Mouse (Mus musculus): ENCODE results near the gene Bcl2l2. TPM values are rescaled to one million over a fixed set of nuclear protein-coding genes. Genes with fewer than 3 reads are reported as not detected.

Gene Bcl2l2
- polyA plus RNA-seq, 1 experiment from 2014 or later: 3.9 TPM

GRCm38 (mm10) chr14:54903641-54904040 lies 20.5 kb downstream of the Bcl2l2 start:
- Histone ChIP-seq H3K27ac (ENCODE audit: low read length) (no peak overlapping the region), H3K36me3 (ENCODE audit: control insufficient read depth, insufficient read depth, low read length) (peaks cover 27% of the 10 kb centered on the region), H3K4me1 (ENCODE audit: control insufficient read depth, insufficient read depth, low read length) (no peaks in the 10 kb centered on the region), H3K4me3 (ENCODE audit: low read depth, low read length) (no peak overlapping the region), H3K9ac (ENCODE audit: low read depth, low read length) (no peak overlapping the region), H3K9me3 (replicated peaks; ENCODE audit: control insufficient read depth, low read length, poor library complexity, severe bottlenecking) (no peaks in the 10 kb centered on the region), H3K27me3 (ENCODE audit: control insufficient read depth, insufficient read depth, low read depth, low read length) (no peaks in the 10 kb centered on the region), H3K4me2 (ENCODE audit: low read length) (no peak overlapping the region)
- WGBS: 93% methylated on average over 4 of the region's 4 CpGs
- no peak for ATAC-seq

- H3K4me3 ChIP-seq (ENCODE audit: low read depth, low read length): no peak overlapping the region
- H3K9me3 ChIP-seq (replicated peaks; ENCODE audit: control insufficient read depth, low read length, poor library complexity, severe bottlenecking): no peaks in the 10 kb centered on the region
- ATAC-seq: no peak
- no peaks in the 10 kb centered on the region for H3K27me3 ChIP-seq (ENCODE audit: control insufficient read depth, insufficient read depth, low read depth, low read length)
- H3K9ac ChIP-seq (ENCODE audit: low read depth, low read length): no peak overlapping the region; the same call in 1 of the 2 replicates
- peaks cover 24% of the 10 kb centered on the region for H3K36me3 ChIP-seq (ENCODE audit: control insufficient read depth, insufficient read depth, low read length)
- no peak overlapping the region for H3K27ac ChIP-seq (ENCODE audit: low read length)
- H3K4me1 ChIP-seq (ENCODE audit: control insufficient read depth, insufficient read depth, low read length): peaks cover 19% of the 10 kb centered on the region
- WGBS: 90% methylated on average over 7 of the region's 7 CpGs
- no peak overlapping the region for H3K4me2 ChIP-seq (ENCODE audit: low read length)
These were observed 25.5 kb downstream of the Bcl2l2 start for GRCm38 (mm10) chr14:54908682-54909081.

GRCm38 (mm10) chr14:54912109-54912850 lies 29.1 kb downstream of the Bcl2l2 start:
- H3K36me3 ChIP-seq (ENCODE audit: control insufficient read depth, insufficient read depth, low read length): peaks cover 12% of the 10 kb centered on the region
- H3K4me2 ChIP-seq (ENCODE audit: low read length): peak overlapping the region; percentile 96
- peak; percentile 74 for ATAC-seq
- H3K27me3 ChIP-seq (ENCODE audit: control insufficient read depth, insufficient read depth, low read depth, low read length): no peaks in the 10 kb centered on the region
- peak overlapping the region; percentile 98 for H3K9ac ChIP-seq (ENCODE audit: low read depth, low read length)
- 2% methylated on average over 50 of the region's 69 CpGs for WGBS
- peak overlapping the region; percentile 78 for H3K4me3 ChIP-seq (ENCODE audit: low read depth, low read length)
- peaks cover 20% of the 10 kb centered on the region for H3K4me1 ChIP-seq (ENCODE audit: control insufficient read depth, insufficient read depth, low read length)
- H3K9me3 ChIP-seq (replicated peaks; ENCODE audit: control insufficient read depth, low read length, poor library complexity, severe bottlenecking): no peaks in the 10 kb centered on the region
- peak overlapping the region; percentile 93 for H3K27ac ChIP-seq (ENCODE audit: low read length)

- H3K4me3 ChIP-seq (ENCODE audit: low read depth, low read length): peak within 1 kb of the TSS; percentile 78
- H3K27me3 ChIP-seq (ENCODE audit: control insufficient read depth, insufficient read depth, low read depth, low read length): no peaks in the 10 kb centered on the region
- peaks cover 7% of the 10 kb centered on the region for H3K36me3 ChIP-seq (ENCODE audit: control insufficient read depth, insufficient read depth, low read length)
- H3K9me3 ChIP-seq (replicated peaks; ENCODE audit: control insufficient read depth, low read length, poor library complexity, severe bottlenecking): no peaks in the 10 kb centered on the region
- H3K27ac ChIP-seq (ENCODE audit: low read length): peak within 1 kb of the TSS; percentile 93
- peak; percentile 97 for ATAC-seq
- H3K4me2 ChIP-seq (ENCODE audit: low read length): peak within 1 kb of the TSS; percentile 96
- H3K4me1 ChIP-seq (ENCODE audit: control insufficient read depth, insufficient read depth, low read length): peaks cover 20% of the 10 kb centered on the region
- H3K9ac ChIP-seq (ENCODE audit: low read depth, low read length): peak within 1 kb of the TSS; percentile 98
- WGBS: 0% methylated on average over 18 of the region's 28 CpGs
These were observed 29.7 kb downstream of the Bcl2l2 start, which contains the start of gene Slc22a17 for GRCm38 (mm10) chr14:54912886-54913285. TSS of gene Slc22a17 (minus strand) at chr14:54913132.

GRCm38 (mm10) chr14:54913343-54913742 lies 30.2 kb downstream of the Bcl2l2 start:
- Histone ChIP-seq H3K9me3 (replicated peaks; ENCODE audit: control insufficient read depth, low read length, poor library complexity, severe bottlenecking) (no peaks in the 10 kb centered on the region), H3K9ac (ENCODE audit: low read depth, low read length) (peak overlapping the region; percentile 98), H3K27me3 (ENCODE audit: control insufficient read depth, insufficient read depth, low read depth, low read length) (no peaks in the 10 kb centered on the region), H3K4me1 (ENCODE audit: control insufficient read depth, insufficient read depth, low read length) (peaks cover 20% of the 10 kb centered on the region), H3K27ac (ENCODE audit: low read length) (peak overlapping the region; percentile 93), H3K4me3 (ENCODE audit: low read depth, low read length) (peak overlapping the region; percentile 78), H3K36me3 (ENCODE audit: control insufficient read depth, insufficient read depth, low read length) (peaks cover 2% of the 10 kb centered on the region; the same call in 1 of the 2 replicates), H3K4me2 (ENCODE audit: low read length) (peak overlapping the region; percentile 96)
- WGBS: 17% methylated on average over 10 of the region's 10 CpGs
- peak; percentile 15; the same call in 1 of the 2 replicates for ATAC-seq

- WGBS: 96% methylated on average over 15 of the region's 16 CpGs
- Histone ChIP-seq H3K4me1 (ENCODE audit: control insufficient read depth, insufficient read depth, low read length) (peaks cover 4% of the 10 kb centered on the region), H3K27ac (ENCODE audit: low read length) (no peak overlapping the region), H3K36me3 (ENCODE audit: control insufficient read depth, insufficient read depth, low read length) (peaks cover 5% of the 10 kb centered on the region), H3K4me3 (ENCODE audit: low read depth, low read length) (no peak overlapping the region), H3K4me2 (ENCODE audit: low read length) (no peak overlapping the region), H3K27me3 (ENCODE audit: control insufficient read depth, insufficient read depth, low read depth, low read length) (no peaks in the 10 kb centered on the region), H3K9ac (ENCODE audit: low read depth, low read length) (no peak overlapping the region), H3K9me3 (replicated peaks; ENCODE audit: control insufficient read depth, low read length, poor library complexity, severe bottlenecking) (no peaks in the 10 kb centered on the region)
- ATAC-seq: no peak
These were observed 37.0 kb downstream of the Bcl2l2 start for GRCm38 (mm10) chr14:54920076-54920685.

GRCm38 (mm10) chr14:54924641-54925348 lies 41.6 kb downstream of the Bcl2l2 start:
- Histone ChIP-seq H3K4me3 (ENCODE audit: low read depth, low read length) (peak overlapping the region; percentile 54), H3K36me3 (ENCODE audit: control insufficient read depth, insufficient read depth, low read length) (peaks cover 5% of the 10 kb centered on the region), H3K4me2 (ENCODE audit: low read length) (peak overlapping the region; percentile 95), H3K27me3 (ENCODE audit: control insufficient read depth, insufficient read depth, low read depth, low read length) (no peaks in the 10 kb centered on the region), H3K9ac (ENCODE audit: low read depth, low read length) (peak overlapping the region; percentile 12; the same call in 1 of the 2 replicates), H3K4me1 (ENCODE audit: control insufficient read depth, insufficient read depth, low read length) (peaks cover 20% of the 10 kb centered on the region), H3K9me3 (replicated peaks; ENCODE audit: control insufficient read depth, low read length, poor library complexity, severe bottlenecking) (no peaks in the 10 kb centered on the region), H3K27ac (ENCODE audit: low read length) (peak overlapping the region; percentile 87)
- peak; percentile 47 for ATAC-seq
- WGBS: 18% methylated on average over 7 of the region's 7 CpGs

GRCm38 (mm10) chr14:54925349-54926342 lies 42.5 kb downstream of the Bcl2l2 start, which contains the start of gene Efs:
TSS of gene Efs (minus strand) at chr14:54926126.
- Histone ChIP-seq H3K27me3 (ENCODE audit: control insufficient read depth, insufficient read depth, low read depth, low read length) (no peaks in the 10 kb centered on the region), H3K36me3 (ENCODE audit: control insufficient read depth, insufficient read depth, low read length) (peaks cover under 1% of the 10 kb centered on the region; the same call in 1 of the 2 replicates), H3K27ac (ENCODE audit: low read length) (peak within 1 kb of the TSS; percentile 87), H3K4me1 (ENCODE audit: control insufficient read depth, insufficient read depth, low read length) (peaks cover 24% of the 10 kb centered on the region), H3K4me3 (ENCODE audit: low read depth, low read length) (peak within 1 kb of the TSS; percentile 54), H3K9ac (ENCODE audit: low read depth, low read length) (peak within 1 kb of the TSS; percentile 79), H3K4me2 (ENCODE audit: low read length) (peak within 1 kb of the TSS; percentile 95), H3K9me3 (replicated peaks; ENCODE audit: control insufficient read depth, low read length, poor library complexity, severe bottlenecking) (no peaks in the 10 kb centered on the region)
- WGBS: 2% methylated on average over 57 of the region's 57 CpGs
- peak; percentile 68 for ATAC-seq

All from midbrain, embryonic 16.5 days (tissue).